Mouse (Mus musculus) liver, embryonic 14.5 days (tissue): ENCODE results near the gene Gins3.

Experiments used
- CTCF ChIP-seq: IDR thresholded peaks from 2 replicates; pipeline ENCODE4 v1.5.1; 2016; ENCODE audit warnings: antibody characterized with exemption, low read depth, control low read depth
- EP300 ChIP-seq: IDR thresholded peaks from 2 replicates; pipeline ENCODE4 v1.6.1; 2016; ENCODE audit warnings: antibody characterized with exemption, low read depth

- TF ChIP-seq EP300: no peak
- TF ChIP-seq CTCF: no peak
Measured at GRCm38 (mm10) chr8:95587339-95587738, 45.9 kb upstream of the Gins3 start.
